Mouse (Mus musculus) hindlimb bud, embryonic 11.5 days (tissue): Measurements from ENCODE around the gene Gm5737.
A peak's percentile ranks its signal among the peaks of the same experiment; 100 is the strongest.

Source experiments
- DNase-seq: peaks from one replicate; pipeline ENCODE4 v3.0.0-alpha.2; 2012; ENCODE audit warnings: low read depth, low spot score; ENCODE audit errors: extremely low spot score

Gene Gm5737

GRCm38 (mm10) chr7:120842345-120843036 is 30.3 kb downstream of the Gm5737 start, which contains the start of gene Eef2k:
Gene Eef2k (plus strand): TSS chr7:120842831.
- DNase-seq = no peak

- DNase-seq = no peak
Observed at GRCm38 (mm10) chr7:120843037-120843621, 31.0 kb downstream of the Gm5737 start.

- DNase-seq = no peak
Observed at GRCm38 (mm10) chr7:120843852-120844435, 31.8 kb downstream of the Gm5737 start.

GRCm38 (mm10) chr7:120844689-120845088 is 32.5 kb downstream of the Gm5737 start:
- no peak for DNase-seq

GRCm38 (mm10) chr7:120848831-120849512 is 36.8 kb downstream of the Gm5737 start:
- DNase-seq = no peak

GRCm38 (mm10) chr7:120850165-120850564 is 38.0 kb downstream of the Gm5737 start:
- no peak for DNase-seq

GRCm38 (mm10) chr7:120859854-120860253 is 47.7 kb downstream of the Gm5737 start:
- no peak for DNase-seq

- no peak for DNase-seq
Observed at GRCm38 (mm10) chr7:120860799-120861487, 48.8 kb downstream of the Gm5737 start.

- no peak for DNase-seq
Observed at GRCm38 (mm10) chr7:120861488-120862047, 49.4 kb downstream of the Gm5737 start.

- DNase-seq = peak; percentile 42
Observed at GRCm38 (mm10) chr7:120862196-120862595, 50.0 kb downstream of the Gm5737 start.

- DNase-seq = peak; percentile 47
Observed at GRCm38 (mm10) chr7:120862626-120863025, 50.5 kb downstream of the Gm5737 start.

- DNase-seq = no peak
Observed at GRCm38 (mm10) chr7:120863476-120863875, 51.3 kb downstream of the Gm5737 start.

- DNase-seq = peak; percentile 52
Observed at GRCm38 (mm10) chr7:120865100-120865499, 52.9 kb downstream of the Gm5737 start.

- no peak for DNase-seq
Observed at GRCm38 (mm10) chr7:120865832-120866231, 53.7 kb downstream of the Gm5737 start.

- DNase-seq = no peak
Observed at GRCm38 (mm10) chr7:120866684-120867083, 54.5 kb downstream of the Gm5737 start.

GRCm38 (mm10) chr7:120867720-120868119 is 55.6 kb downstream of the Gm5737 start:
- no peak for DNase-seq

GRCm38 (mm10) chr7:120869883-120870282 is 57.7 kb downstream of the Gm5737 start:
- no peak for DNase-seq

GRCm38 (mm10) chr7:120870431-120871008 is 58.4 kb downstream of the Gm5737 start:
- no peak for DNase-seq

GRCm38 (mm10) chr7:120873083-120873482 is 60.9 kb downstream of the Gm5737 start:
- no peak for DNase-seq

GRCm38 (mm10) chr7:120874021-120874420 is 61.9 kb downstream of the Gm5737 start:
- no peak for DNase-seq
